Mouse (Mus musculus) spleen, adult 2 months (tissue): ENCODE results near the gene Nme2.

Experiments used
- CTCF ChIP-seq: fragments of 200-500 bp; IDR thresholded peaks from 2 replicates; pipeline ENCODE4 v1.5.1; 2011; ENCODE audit warnings: mild to moderate bottlenecking, inconsistent platforms; ENCODE audit not compliant: insufficient read depth, insufficient read length, insufficient replicate concordance; ENCODE audit errors: extremely low read depth
- POLR2A ChIP-seq: fragments of 200-500 bp; IDR thresholded peaks from 2 replicates; pipeline ENCODE4 v1.6.1; 2011; ENCODE audit warnings: low read depth, low read length, inconsistent platforms

GRCm38 (mm10) chr11:93967381-93967780, 11.3 kb upstream of the Nme2 start:
- TF ChIP-seq CTCF (no peak), POLR2A (no peak)
